Mouse (Mus musculus): Measurements from ENCODE around the gene Hoxd11.

Hoxd11 gene

GRCm38 (mm10) chr2:74709465-74710419, 30.4 kb downstream of the Hoxd11 start:
- DNase-seq (ENCODE audit: low spot score): peak; percentile 36

DNA sequence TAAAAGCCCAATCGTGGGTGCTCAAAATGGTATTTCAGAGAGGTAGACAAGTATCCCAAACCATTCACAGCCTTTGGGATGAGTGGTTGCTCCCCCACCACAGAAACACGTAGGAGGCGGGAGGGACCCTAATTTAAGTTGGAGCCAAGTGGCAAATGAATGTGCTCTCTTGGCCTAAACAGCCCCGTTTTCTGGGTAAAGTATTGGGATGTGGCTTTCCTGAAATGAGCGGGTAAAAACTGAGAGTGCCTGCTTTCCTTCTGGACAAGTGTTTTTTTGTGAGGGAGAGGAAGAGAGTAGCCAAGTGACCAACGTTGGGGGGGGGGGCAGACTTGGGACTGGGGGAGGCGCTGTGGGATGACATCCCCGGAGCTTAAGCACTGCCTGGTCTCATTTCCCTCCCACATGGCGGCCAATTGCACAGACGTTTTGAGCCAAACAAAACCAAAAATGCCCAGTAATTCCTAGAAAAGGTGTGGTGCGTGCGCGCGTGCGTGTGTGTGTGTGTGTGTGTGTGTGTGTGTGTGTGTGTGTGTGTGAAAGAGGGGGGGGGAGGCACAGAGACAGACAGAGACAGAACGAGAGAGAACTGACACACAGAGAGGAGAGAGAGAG, 31.7 kb downstream of the Hoxd11 start:
- peak; percentile 45 for DNase-seq (ENCODE audit: low spot score)

DNA sequence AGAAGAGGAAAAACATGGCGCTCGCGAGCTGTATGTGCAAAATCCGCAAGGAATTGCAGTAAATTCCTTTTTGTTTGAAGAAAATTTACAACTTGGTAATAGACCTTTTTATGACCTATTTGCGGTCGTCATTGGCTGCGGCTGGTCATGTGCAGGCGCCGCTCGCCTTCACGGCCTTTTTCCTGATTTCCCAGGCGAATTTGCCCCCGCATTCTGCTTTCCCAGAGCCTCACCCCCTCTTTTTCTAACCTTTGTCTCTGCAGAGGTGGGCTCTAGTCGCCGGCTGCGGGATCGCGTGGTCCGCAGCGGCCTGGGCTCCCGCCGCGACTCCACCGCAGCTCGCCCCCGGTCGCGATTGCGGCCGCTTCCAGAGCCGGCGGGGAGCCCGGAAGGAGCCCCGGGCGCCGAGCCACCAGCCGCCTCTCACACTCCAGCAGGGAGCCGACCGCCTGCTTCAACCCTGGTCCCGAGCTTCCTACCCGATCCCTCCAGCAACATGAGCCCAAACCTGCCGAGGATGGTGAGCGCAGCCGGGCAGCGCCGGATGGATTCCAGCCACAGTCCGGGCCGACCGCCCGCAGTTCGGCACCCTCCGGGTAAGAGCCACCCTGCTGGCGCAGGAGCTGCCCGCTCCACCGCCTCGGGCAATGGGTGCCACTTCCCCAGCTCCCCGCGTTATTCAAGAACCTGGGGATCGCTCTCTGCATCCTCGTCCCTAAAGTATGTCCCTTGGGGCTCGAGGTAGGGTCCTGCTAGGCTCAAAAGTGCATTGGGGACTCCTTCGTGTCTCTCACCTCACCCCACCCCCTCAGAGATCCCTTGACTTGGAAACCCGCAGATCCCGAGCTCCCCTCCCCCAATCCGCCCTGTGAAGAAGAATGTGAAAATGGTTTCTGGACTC, 32.6 kb downstream of the Hoxd11 start, which contains the start of the genes Hoxd3 and Hoxd4:
Gene Hoxd3, plus strand, starts transcription at position 207 of the 901 bp plus-strand sequence.
Gene Hoxd4, plus strand, starts transcription at position 209 of the 901 bp plus-strand sequence.
- DNase-seq (ENCODE audit: low spot score): peak; percentile 68

DNA sequence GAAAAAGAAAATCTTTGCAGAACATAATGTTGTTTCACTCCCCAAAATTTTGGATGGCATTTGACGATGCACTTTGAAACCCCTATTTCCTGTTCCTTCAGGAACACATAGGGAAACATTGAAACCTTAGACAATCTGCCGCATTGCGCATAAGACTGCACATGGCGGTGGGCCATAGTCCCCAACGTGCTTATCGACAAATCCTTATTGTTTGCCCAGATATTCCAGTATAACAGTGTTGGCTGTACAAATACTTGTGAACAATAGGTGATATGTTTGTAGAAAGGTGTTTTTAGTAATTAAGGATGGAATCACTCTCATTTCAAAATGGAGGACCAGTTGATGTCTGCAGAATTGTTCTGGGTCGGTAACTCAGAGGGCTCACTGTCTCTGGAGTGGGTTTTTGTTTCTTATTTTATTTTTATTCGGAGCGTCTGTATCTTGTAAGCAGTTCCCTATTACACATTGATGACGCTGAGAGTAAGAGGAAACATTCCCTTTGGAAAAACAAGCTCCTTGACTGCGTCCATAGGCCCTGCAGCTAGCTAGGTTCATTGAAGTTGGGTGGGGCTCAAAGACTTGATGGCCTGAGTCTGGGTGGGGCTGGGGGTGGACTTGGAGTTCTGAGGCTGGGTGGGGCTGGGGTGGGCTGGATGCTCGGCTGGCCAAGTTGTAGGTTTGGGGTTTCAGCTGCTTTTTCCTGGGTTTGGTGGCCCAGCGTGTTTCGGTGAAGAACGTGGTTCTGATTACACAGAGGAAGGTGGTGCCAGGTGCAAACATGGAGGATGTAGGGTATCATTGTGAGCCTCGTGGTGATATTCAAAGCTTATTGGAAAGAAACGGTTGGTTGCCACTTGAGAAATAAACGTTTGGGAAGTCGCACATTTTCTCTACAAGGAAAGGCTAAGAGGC, 34.1 kb downstream of the Hoxd11 start:
- peak; percentile 40 for DNase-seq (ENCODE audit: low spot score)

DNA sequence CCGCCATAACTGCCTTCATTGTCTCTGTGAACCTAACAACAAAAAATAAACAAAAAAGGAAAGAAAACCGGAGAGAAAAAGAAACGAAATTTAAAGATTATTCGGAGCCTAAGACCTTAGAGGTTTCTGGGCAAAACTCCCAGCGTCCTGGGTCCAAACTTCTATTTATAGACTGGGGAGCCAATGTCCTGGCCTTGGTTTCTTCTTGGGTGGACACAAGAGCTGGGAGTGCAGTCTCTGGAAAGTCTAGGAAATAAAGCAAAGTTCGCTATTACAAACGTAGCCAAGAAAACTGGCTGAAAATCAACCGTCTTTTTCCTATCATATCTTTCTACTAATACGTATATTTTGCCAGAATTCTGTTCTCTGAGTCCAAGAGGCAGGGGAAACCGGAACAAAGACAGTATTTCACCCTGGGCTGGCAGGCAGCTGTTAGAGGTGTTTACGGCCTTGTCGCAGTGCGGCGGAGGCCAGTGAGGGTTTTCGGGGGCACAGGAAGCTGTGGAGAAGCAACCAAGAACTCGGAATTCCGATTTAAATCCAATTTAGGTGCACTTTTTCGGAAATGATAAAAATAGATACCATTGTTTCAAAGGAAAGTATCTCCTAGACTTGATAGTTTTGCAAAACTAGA, 34.9 kb downstream of the Hoxd11 start:
- DNase-seq (ENCODE audit: low spot score): peak; percentile 48

DNA sequence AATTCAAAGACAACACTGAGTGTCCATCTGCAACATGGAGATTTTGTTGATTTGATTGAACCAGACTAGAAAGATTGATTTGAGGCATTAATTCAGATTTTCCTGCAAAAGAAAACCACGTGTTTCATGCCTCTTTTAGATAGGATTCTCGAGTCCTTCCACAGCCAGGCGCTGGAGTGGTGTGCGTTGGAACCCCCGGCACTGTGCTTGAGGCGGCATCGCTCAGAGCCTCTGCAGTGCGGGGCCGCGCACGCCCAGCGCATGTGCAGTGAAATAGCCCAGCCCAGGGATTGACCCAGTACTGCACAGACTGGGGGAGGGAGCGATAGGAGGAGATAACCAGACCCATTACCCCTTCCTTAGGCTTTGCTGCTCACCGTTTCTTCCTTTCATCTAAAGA, 35.5 kb downstream of the Hoxd11 start:
- peak; percentile 55 for DNase-seq (ENCODE audit: low spot score)

- peak; percentile 98 for DNase-seq (ENCODE audit: low spot score)
Measured at GRCm38 (mm10) chr2:74715504-74716241, 36.3 kb downstream of the Hoxd11 start.

- no peak for DNase-seq (ENCODE audit: low spot score)
Measured at GRCm38 (mm10) chr2:74720384-74720783, 41.0 kb downstream of the Hoxd11 start.

DNA sequence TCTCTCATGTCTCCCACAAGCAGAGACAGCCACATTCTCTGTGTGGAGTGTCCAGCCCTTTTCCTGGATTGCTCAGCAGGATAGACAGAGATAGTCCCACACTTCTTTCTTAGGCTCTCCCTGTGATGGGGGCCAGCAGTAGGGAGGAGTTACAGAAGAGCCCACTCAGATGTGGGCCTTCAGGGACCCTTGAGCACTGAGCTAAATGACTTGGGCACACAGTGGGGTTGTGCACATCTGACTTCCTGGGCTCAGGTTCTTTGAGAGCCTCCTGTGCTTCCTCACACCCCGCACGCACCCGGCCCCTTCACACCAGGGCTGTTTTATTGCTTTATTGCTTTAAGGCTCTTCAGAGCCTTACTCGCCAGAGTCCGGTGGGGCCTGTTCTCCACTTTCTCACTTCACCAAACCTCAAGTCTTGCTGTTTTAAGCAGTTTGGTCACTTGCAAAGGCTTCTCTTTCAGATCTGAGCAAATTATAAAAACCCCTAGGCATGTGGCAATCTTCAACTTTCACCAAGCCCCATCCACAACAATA, 41.7 kb downstream of the Hoxd11 start:
- peak; percentile 29 for DNase-seq (ENCODE audit: low spot score)

GRCm38 (mm10) chr2:74721882-74722281, 42.5 kb downstream of the Hoxd11 start:
- peak; percentile 32 for DNase-seq (ENCODE audit: low spot score)

DNA sequence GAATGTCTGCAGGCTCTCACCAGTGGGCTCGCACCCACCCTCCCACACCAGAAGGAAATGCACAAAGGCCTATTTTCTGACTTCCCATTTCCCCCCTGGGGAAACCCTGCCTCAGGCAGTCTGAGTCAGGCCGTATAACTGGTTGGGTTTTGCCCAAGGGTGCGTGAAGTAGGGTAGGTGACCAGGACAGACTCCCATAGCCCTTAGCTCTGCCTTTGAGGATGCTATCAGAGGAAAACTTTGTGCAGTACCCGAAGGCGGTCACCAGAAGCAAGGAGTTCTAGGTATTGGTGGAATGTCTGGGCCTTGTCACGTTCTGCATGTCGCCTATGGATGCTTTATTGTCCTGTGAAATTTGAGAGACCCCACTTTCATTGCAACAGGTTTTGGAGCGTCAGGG, 43.6 kb downstream of the Hoxd11 start:
- DNase-seq (ENCODE audit: low spot score): peak; percentile 32

- no peak for DNase-seq (ENCODE audit: low spot score)
Measured at GRCm38 (mm10) chr2:74724244-74725015, 45.1 kb downstream of the Hoxd11 start.

DNA sequence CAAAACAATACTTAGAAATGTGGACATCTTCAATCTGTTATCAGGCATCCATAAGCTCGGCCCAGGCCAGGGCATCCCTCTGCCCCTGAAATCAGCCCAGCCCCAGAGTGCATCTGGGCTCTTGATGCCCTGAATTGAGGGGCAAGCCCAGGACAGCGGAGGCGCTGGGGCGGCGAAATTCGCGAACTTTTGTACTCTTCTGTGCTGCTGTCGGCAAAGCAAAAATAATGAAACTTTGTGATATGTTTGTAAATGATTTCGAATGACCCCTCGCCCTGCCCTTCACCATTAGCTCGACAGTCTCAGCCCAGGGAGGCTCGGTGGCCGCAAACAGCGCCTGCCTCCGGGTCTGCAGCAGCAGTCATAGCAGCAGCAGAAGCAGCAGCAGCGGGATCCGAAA, 45.8 kb downstream of the Hoxd11 start:
- no peak for DNase-seq (ENCODE audit: low spot score)

DNA sequence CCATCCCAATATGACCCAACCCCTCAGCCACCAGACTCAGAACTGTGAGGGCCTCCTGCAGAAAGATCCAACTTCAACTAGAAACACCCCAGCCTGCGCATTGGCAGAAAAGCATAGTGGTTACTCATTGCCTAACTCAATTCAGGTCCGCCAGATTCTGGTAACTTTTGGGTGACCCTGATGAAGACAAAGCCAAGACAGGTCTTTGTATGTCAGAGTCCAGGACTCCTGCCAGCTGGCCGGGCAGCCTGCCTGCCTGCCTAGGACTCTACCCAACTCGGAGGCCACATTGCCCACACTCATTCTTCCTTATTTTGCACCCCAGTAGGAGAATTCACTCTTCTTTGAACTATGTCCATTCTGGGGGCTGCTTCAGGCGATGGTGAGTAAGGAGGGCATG, 47.2 kb downstream of the Hoxd11 start, which contains the start of gene Gm28230:
Gene Gm28230, plus strand, starts transcription at position 178 of the 400 bp plus-strand sequence.
- no peak for DNase-seq (ENCODE audit: low spot score)

DNA sequence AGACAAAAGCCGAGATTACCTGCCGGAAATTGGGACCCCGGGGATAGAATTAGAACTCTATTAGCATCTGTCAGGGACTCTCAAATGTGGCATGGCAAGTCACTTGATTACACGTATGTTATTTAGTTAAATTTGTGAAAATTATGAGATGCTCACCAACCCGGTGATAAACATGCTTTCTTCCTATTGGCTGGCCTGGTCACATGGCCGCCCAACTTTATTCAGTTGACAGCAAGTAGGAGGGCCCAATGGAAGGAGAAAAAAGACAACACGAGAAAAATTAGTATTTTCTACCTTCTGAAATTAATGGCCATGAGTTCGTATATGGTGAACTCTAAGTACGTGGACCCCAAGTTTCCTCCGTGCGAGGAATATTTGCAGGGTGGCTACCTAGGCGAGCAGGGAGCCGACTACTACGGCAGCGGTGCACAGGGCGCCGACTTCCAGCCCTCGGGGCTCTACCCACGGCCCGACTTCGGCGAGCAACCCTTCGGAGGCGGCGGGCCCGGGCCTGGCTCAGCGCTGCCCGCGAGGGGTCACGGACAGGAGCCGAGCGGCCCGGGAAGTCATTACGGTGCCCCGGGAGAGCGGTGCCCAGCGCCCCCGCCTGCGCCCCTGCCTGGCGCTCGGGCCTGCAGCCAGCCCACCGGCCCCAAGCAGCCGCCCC, 47.7 kb downstream of the Hoxd11 start:
- no peak for DNase-seq (ENCODE audit: low spot score)

DNA sequence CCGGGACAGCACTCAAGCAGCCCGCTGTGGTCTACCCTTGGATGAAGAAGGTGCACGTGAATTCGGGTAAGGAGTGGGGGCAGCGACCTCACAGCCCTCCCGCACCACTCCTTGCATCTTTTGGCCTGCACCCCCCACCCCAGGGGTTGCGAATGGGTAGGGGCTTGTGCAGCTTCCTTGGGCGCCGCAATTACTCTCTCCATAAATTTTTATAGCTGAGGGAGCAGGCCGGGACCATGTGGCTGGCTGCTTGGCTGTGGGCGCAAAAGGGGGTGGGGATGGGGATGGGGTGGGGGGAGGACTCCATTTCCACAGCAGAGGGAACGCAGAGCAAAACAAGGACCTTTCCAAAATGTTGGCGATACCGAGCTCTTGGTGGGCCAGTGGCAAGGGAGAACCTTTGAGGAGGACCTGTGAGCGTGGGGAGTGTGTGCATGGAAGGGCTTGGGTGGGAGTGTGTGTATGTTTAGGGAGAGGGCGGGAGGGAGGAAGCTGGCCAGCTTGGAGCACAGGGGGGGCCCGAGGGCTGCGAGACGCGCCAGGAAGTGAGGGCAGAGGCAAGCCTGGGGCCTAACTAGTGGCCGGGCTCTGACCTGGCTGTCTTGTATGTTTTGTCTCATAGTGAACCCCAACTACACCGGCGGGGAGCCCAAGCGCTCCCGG, 48.4 kb downstream of the Hoxd11 start:
- DNase-seq (ENCODE audit: low spot score): no peak

DNA sequence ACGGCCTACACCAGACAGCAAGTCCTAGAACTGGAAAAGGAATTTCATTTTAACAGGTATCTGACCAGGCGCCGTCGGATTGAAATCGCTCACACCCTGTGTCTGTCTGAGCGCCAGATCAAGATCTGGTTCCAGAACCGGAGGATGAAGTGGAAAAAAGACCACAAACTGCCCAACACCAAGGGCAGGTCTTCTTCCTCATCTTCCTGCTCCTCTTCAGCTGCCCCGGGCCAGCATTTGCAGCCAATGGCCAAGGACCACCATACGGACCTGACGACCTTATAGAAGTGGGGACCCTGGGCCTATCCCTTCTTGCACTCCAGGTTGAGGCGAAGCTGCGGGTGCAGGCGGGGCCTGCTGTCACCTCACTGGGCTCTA, 48.9 kb downstream of the Hoxd11 start:
- no peak for DNase-seq (ENCODE audit: low spot score)

- no peak for DNase-seq (ENCODE audit: low spot score)
Measured at GRCm38 (mm10) chr2:74730331-74730730, 51.0 kb downstream of the Hoxd11 start.
